Comparison of ENCODE assay signal across 8 mouse cellular contexts in the genomic region with DNA sequence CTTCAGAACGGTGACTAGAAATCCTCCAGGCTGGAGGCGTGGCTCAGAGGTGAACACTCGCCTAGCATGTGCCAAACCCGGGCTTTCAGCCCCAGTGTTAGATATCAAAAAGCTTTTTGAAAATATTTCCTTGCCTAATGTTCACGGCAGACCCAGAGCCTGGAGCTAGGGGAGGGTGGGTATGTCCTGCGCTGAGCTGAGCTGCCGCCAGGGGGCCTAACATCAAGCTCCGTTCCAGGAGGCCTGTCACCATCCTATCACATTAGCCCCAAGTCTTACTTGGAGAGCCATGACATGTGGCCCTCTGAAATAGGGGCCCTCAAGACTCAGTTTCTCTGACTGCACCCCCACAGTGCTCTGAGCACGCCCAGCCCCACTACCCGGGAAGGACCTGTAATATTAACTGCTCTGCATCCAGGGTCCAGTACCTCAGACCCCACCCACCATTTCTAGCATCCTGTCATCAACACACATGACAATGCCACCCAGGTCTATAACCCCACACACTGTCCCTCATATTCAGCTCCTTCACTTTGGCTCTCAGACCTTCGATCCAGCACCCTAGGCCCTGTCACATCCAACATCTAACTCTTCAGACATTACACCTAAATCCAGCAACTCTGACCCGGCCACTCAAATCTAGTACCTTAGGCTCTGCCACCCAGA. TPM values are rescaled to one million over a fixed set of nuclear protein-coding genes. Genes with fewer than 3 reads are reported as not detected.
DNase-seq lines count a peak whose midpoint lies in the region; ATAC-seq and TF ChIP-seq lines count a peak whose summit lies in the region.

No protein-coding gene starts in this region.

- peak; percentile 85 for ATAC-seq in forebrain, postnatal 0 days
- ATAC-seq in hindbrain, embryonic 11.5 days (ENCODE audit: low FRiP score) = peak; percentile 59

- peak; percentile 78 for DNase-seq in T-cell, adult 2 months (ENCODE audit: low spot score)
- DNase-seq in cerebellum, adult 8-10 months = peak; percentile 70
- peak; percentile 87 for DNase-seq in forebrain, postnatal 0 days
- peak; percentile 90 for DNase-seq in hindbrain, embryonic 11.5 days (ENCODE audit: low spot score)
- DNase-seq in layer of hippocampus, postnatal 14 days (ENCODE audit: low spot score in 2 of 2) = peak; percentile 72 to 74
- DNase-seq in lung, postnatal 10 days = peak; percentile 90
- peak; percentile 92 for DNase-seq in retina, embryonic 14.5 days (ENCODE audit: low spot score)
- peak; percentile 81 for DNase-seq in urinary bladder, postnatal 14 days (ENCODE audit: low spot score)

- TF ChIP-seq CTCF in forebrain, postnatal 0 days (IDR thresholded peaks at IDR 0.05; ENCODE audit: low read depth) = peak; percentile 90

- peak overlapping the region; percentile 91 for H3K9ac ChIP-seq in forebrain, postnatal 0 days
- H3K9ac ChIP-seq in hindbrain, embryonic 11.5 days (ENCODE audit: low read depth, low read length) = peak overlapping the region; percentile 95

- peaks cover 4% of the 10 kb centered on the region; the same call in 1 of the 2 replicates for H3K4me1 ChIP-seq in forebrain, postnatal 0 days (ENCODE audit: insufficient read depth)
- no peaks in the 10 kb centered on the region for H3K4me1 ChIP-seq in hindbrain, embryonic 11.5 days (replicated peaks; ENCODE audit: control insufficient read depth, insufficient read depth, low read length)

- peak overlapping the region; percentile 80 for H3K27ac ChIP-seq in forebrain, postnatal 0 days (ENCODE audit: low read depth, low read length)
- H3K27ac ChIP-seq in hindbrain, embryonic 11.5 days (ENCODE audit: low read depth, low read length) = peak overlapping the region; percentile 67

- H3K4me2 ChIP-seq in forebrain, postnatal 0 days (ENCODE audit: low read depth) = peak overlapping the region; percentile 87
- H3K4me2 ChIP-seq in hindbrain, embryonic 11.5 days (replicated peaks; ENCODE audit: low read depth, low read length) = peak overlapping the region; percentile 97

- no peaks in the 10 kb centered on the region for H3K27me3 ChIP-seq in forebrain, postnatal 0 days (ENCODE audit: insufficient read depth, low read length)
- no peaks in the 10 kb centered on the region for H3K27me3 ChIP-seq in hindbrain, embryonic 11.5 days (ENCODE audit: control insufficient read depth, insufficient read depth, low read length)

- H3K9me3 ChIP-seq in forebrain, postnatal 0 days (ENCODE audit: low read length) = no peaks in the 10 kb centered on the region
- H3K9me3 ChIP-seq in hindbrain, embryonic 11.5 days (ENCODE audit: control insufficient read depth, low read length) = no peaks in the 10 kb centered on the region

- WGBS in forebrain, postnatal 0 days = 5% methylated on average over 12 of the region's 12 CpGs
- 10% methylated on average over 12 of the region's 12 CpGs for WGBS in hindbrain, embryonic 11.5 days

- H3K36me3 ChIP-seq in forebrain, postnatal 0 days (ENCODE audit: insufficient read depth) = peaks cover 30% of the 10 kb centered on the region
- peaks cover 12% of the 10 kb centered on the region for H3K36me3 ChIP-seq in hindbrain, embryonic 11.5 days (ENCODE audit: control insufficient read depth, insufficient read depth, low read length)

- H3K4me3 ChIP-seq in forebrain, postnatal 0 days (ENCODE audit: low read depth, low read length) = peak overlapping the region; percentile 95
- H3K4me3 ChIP-seq in hindbrain, embryonic 11.5 days (ENCODE audit: low read depth, low read length) = peak overlapping the region; percentile 87

RNA-seq across cellular contexts. Expression of gene Cox19, which starts 7.1 kb away (rescaled TPM):
- total RNA-seq in forebrain, postnatal 0 days (2014; rRNA removed) = 108 and 109 TPM in 2 replicates
- polyA plus RNA-seq in forebrain, postnatal 0 days (2015; fragmentation: Nextera tagmentation; extraction: Ambion mirVana) = 85.7 and 91.1 TPM in 2 replicates
- 127 and 129 TPM in 2 replicates for polyA plus RNA-seq in hindbrain, embryonic 11.5 days (2014; fragmentation: Nextera tagmentation; extraction: Ambion mirVana)
- total RNA-seq in layer of hippocampus, postnatal 14 days (2021) = 10 to 100 TPM; 73.6 to 79.4 TPM

RNA-seq across cellular contexts. Expression of gene Cyp2w1, which starts 8.3 kb away (rescaled TPM):
- not detected in 2 replicates for total RNA-seq in forebrain, postnatal 0 days (2014; rRNA removed)
- polyA plus RNA-seq in forebrain, postnatal 0 days (2015; fragmentation: Nextera tagmentation; extraction: Ambion mirVana) = not detected in 2 replicates
- polyA plus RNA-seq in hindbrain, embryonic 11.5 days (2014; fragmentation: Nextera tagmentation; extraction: Ambion mirVana) = not detected in 2 replicates
- not detected for total RNA-seq in layer of hippocampus, postnatal 14 days (2021)

RNA-seq across cellular contexts. Expression of gene Adap1, which starts 18.7 kb away (rescaled TPM):
- 188 and 200 TPM in 2 replicates for total RNA-seq in forebrain, postnatal 0 days (2014; rRNA removed)
- 114 and 128 TPM in 2 replicates for polyA plus RNA-seq in forebrain, postnatal 0 days (2015; fragmentation: Nextera tagmentation; extraction: Ambion mirVana)
- 2.1 and 4.0 TPM in 2 replicates for polyA plus RNA-seq in hindbrain, embryonic 11.5 days (2014; fragmentation: Nextera tagmentation; extraction: Ambion mirVana)
- 100 to 1,000 TPM; 263 to 264 TPM for total RNA-seq in layer of hippocampus, postnatal 14 days (2021)

RNA-seq across cellular contexts. Expression of gene Gpr146, which starts 33.3 kb away (rescaled TPM):
- 3.2 and 3.3 TPM in 2 replicates for total RNA-seq in forebrain, postnatal 0 days (2014; rRNA removed)
- 2.4 and 2.8 TPM in 2 replicates for polyA plus RNA-seq in forebrain, postnatal 0 days (2015; fragmentation: Nextera tagmentation; extraction: Ambion mirVana)
- 1.8 TPM in 2 replicates for polyA plus RNA-seq in hindbrain, embryonic 11.5 days (2014; fragmentation: Nextera tagmentation; extraction: Ambion mirVana)
- total RNA-seq in layer of hippocampus, postnatal 14 days (2021) = 10 to 100 TPM; 10.1 to 11.8 TPM

Comparison
In these comparisons a context has a peak if more than half of its experiments do, and no peak if none do; other contexts are left out.
1. Peak in every context shown above with its lines: DNase-seq, ATAC-seq, H3K4me3 ChIP-seq and H3K27ac ChIP-seq.